Mouse (Mus musculus): Measurements from ENCODE around the gene Gabrr2. TPM values are rescaled to one million over a fixed set of nuclear protein-coding genes. Genes with fewer than 3 reads are reported as not detected.

The Gabrr2 gene
- polyA plus RNA-seq, 1 experiment from 2014 or later, result 0.26 TPM

GRCm38 (mm10) chr4:33066223-33066960 lies 3.6 kb downstream of the Gabrr2 start:
- no peaks in the 10 kb centered on the region for H3K36me3 ChIP-seq (ENCODE audit: control insufficient read depth, insufficient read depth, low read length)
- no peak overlapping the region for H3K4me2 ChIP-seq
- no peak overlapping the region for H3K9ac ChIP-seq (ENCODE audit: low read length)
- 59% methylated on average over 14 of the region's 14 CpGs for WGBS
- H3K27ac ChIP-seq (ENCODE audit: low read depth, low read length), result no peak overlapping the region
- H3K9me3 ChIP-seq (ENCODE audit: control insufficient read depth, low read length), result no peaks in the 10 kb centered on the region
- DNase-seq (ENCODE audit: low spot score, missing footprints), result peak; percentile 64
- H3K4me3 ChIP-seq (ENCODE audit: low read depth, low read length), result no peak overlapping the region
- no peaks in the 10 kb centered on the region for H3K4me1 ChIP-seq (ENCODE audit: control insufficient read depth, insufficient read depth, low read length)
- no peaks in the 10 kb centered on the region for H3K27me3 ChIP-seq (ENCODE audit: control insufficient read depth, insufficient read depth, low read length)
- ATAC-seq (ENCODE audit: low FRiP score), result no peak

- Histone ChIP-seq H3K4me1 (ENCODE audit: control insufficient read depth, insufficient read depth, low read length) (no peaks in the 10 kb centered on the region), H3K9me3 (ENCODE audit: control insufficient read depth, low read length) (no peaks in the 10 kb centered on the region), H3K36me3 (ENCODE audit: control insufficient read depth, insufficient read depth, low read length) (no peaks in the 10 kb centered on the region), H3K27ac (ENCODE audit: low read depth, low read length) (no peak overlapping the region), H3K4me3 (ENCODE audit: low read depth, low read length) (no peak overlapping the region), H3K9ac (ENCODE audit: low read length) (no peak overlapping the region), H3K27me3 (ENCODE audit: control insufficient read depth, insufficient read depth, low read length) (no peaks in the 10 kb centered on the region), H3K4me2 (no peak overlapping the region)
- 86% methylated on average over 3 of the region's 3 CpGs for WGBS
- ATAC-seq (ENCODE audit: low FRiP score), result no peak
- peak; percentile 19 for DNase-seq (ENCODE audit: low spot score, missing footprints)
Observed at GRCm38 (mm10) chr4:33067331-33067730, 4.5 kb downstream of the Gabrr2 start.

DNA sequence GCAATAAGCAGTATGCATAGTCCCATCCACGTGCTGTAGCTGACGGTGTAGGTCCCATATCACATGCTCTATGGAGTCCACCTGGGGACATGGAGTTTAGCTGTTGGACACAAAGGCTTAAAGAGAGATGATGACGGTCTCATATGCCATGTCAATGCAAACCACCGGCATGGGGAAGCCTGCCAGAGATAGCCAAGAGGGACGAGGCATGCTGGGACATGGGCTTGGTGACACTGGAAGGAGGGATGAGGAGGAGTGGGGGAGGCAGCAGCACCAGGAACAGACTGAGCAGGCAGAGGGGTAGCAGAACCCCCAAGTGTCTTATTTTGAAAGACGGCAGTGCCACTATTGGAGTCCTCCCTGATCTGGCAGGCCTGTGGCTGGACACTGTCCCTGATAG lies 5.0 kb downstream of the Gabrr2 start:
- DNase-seq (ENCODE audit: low spot score, missing footprints) (peak; percentile 14), ATAC-seq (ENCODE audit: low FRiP score) (no peak)
- no peak overlapping the region for H3K27ac ChIP-seq (ENCODE audit: low read depth, low read length)
- H3K4me2 ChIP-seq, result no peak overlapping the region
- no peak overlapping the region for H3K9ac ChIP-seq (ENCODE audit: low read length)
- no peaks in the 10 kb centered on the region for H3K36me3 ChIP-seq (ENCODE audit: control insufficient read depth, insufficient read depth, low read length)
- no peaks in the 10 kb centered on the region for H3K9me3 ChIP-seq (ENCODE audit: control insufficient read depth, low read length)
- H3K4me1 ChIP-seq (ENCODE audit: control insufficient read depth, insufficient read depth, low read length), result peaks cover 5% of the 10 kb centered on the region; the same call in 1 of the 2 replicates
- H3K27me3 ChIP-seq (ENCODE audit: control insufficient read depth, insufficient read depth, low read length), result no peaks in the 10 kb centered on the region
- no peak overlapping the region for H3K4me3 ChIP-seq (ENCODE audit: low read depth, low read length)
- 92% methylated on average over 6 of the region's 6 CpGs for WGBS

GRCm38 (mm10) chr4:33068894-33069293 lies 6.1 kb downstream of the Gabrr2 start:
- DNase-seq (ENCODE audit: low spot score, missing footprints), result peak; percentile 45
- ATAC-seq (ENCODE audit: low FRiP score), result no peak
- H3K4me1 ChIP-seq (ENCODE audit: control insufficient read depth, insufficient read depth, low read length), result peaks cover 8% of the 10 kb centered on the region
- no peaks in the 10 kb centered on the region for H3K36me3 ChIP-seq (ENCODE audit: control insufficient read depth, insufficient read depth, low read length)
- no peaks in the 10 kb centered on the region for H3K27me3 ChIP-seq (ENCODE audit: control insufficient read depth, insufficient read depth, low read length)
- no peak overlapping the region for H3K9ac ChIP-seq (ENCODE audit: low read length)
- WGBS, result 76% methylated on average over 6 of the region's 6 CpGs
- H3K4me2 ChIP-seq, result no peak overlapping the region
- no peak overlapping the region for H3K27ac ChIP-seq (ENCODE audit: low read depth, low read length)
- no peaks in the 10 kb centered on the region for H3K9me3 ChIP-seq (ENCODE audit: control insufficient read depth, low read length)
- no peak overlapping the region for H3K4me3 ChIP-seq (ENCODE audit: low read depth, low read length)

- Histone ChIP-seq H3K9me3 (ENCODE audit: control insufficient read depth, low read length) (no peaks in the 10 kb centered on the region), H3K27me3 (ENCODE audit: control insufficient read depth, insufficient read depth, low read length) (no peaks in the 10 kb centered on the region), H3K36me3 (ENCODE audit: control insufficient read depth, insufficient read depth, low read length) (no peaks in the 10 kb centered on the region), H3K4me3 (ENCODE audit: low read depth, low read length) (no peak overlapping the region), H3K27ac (ENCODE audit: low read depth, low read length) (no peak overlapping the region), H3K4me2 (no peak overlapping the region), H3K4me1 (ENCODE audit: control insufficient read depth, insufficient read depth, low read length) (peaks cover 8% of the 10 kb centered on the region), H3K9ac (ENCODE audit: low read length) (no peak overlapping the region)
- DNase-seq (ENCODE audit: low spot score, missing footprints) (peak; percentile 72), ATAC-seq (ENCODE audit: low FRiP score) (no peak)
- 95% methylated on average over 6 of the region's 6 CpGs for WGBS
Observed at GRCm38 (mm10) chr4:33070326-33070725, 7.5 kb downstream of the Gabrr2 start.

- peaks cover 8% of the 10 kb centered on the region for H3K4me1 ChIP-seq (ENCODE audit: control insufficient read depth, insufficient read depth, low read length)
- ATAC-seq (ENCODE audit: low FRiP score), result no peak
- H3K9me3 ChIP-seq (ENCODE audit: control insufficient read depth, low read length), result no peaks in the 10 kb centered on the region
- H3K4me3 ChIP-seq (ENCODE audit: low read depth, low read length), result no peak overlapping the region
- H3K9ac ChIP-seq (ENCODE audit: low read length), result no peak overlapping the region
- no peaks in the 10 kb centered on the region for H3K36me3 ChIP-seq (ENCODE audit: control insufficient read depth, insufficient read depth, low read length)
- peak; percentile 60 for DNase-seq (ENCODE audit: low spot score, missing footprints)
- no peak overlapping the region for H3K27ac ChIP-seq (ENCODE audit: low read depth, low read length)
- H3K27me3 ChIP-seq (ENCODE audit: control insufficient read depth, insufficient read depth, low read length), result no peaks in the 10 kb centered on the region
- 91% methylated on average over 6 of the region's 6 CpGs for WGBS
- H3K4me2 ChIP-seq, result no peak overlapping the region
Observed at GRCm38 (mm10) chr4:33071337-33071736, 8.5 kb downstream of the Gabrr2 start.

GRCm38 (mm10) chr4:33072526-33073161 lies 9.8 kb downstream of the Gabrr2 start:
- WGBS, result 38% methylated on average over 11 of the region's 11 CpGs
- DNase-seq (ENCODE audit: low spot score, missing footprints) (peak; percentile 88), ATAC-seq (ENCODE audit: low FRiP score) (peak; percentile 63)

GRCm38 (mm10) chr4:33074406-33074805 lies 11.6 kb downstream of the Gabrr2 start:
- no peaks in the 10 kb centered on the region for H3K27me3 ChIP-seq (ENCODE audit: control insufficient read depth, insufficient read depth, low read length)
- H3K4me2 ChIP-seq, result no peak overlapping the region
- DNase-seq (ENCODE audit: low spot score, missing footprints) (peak; percentile 68), ATAC-seq (ENCODE audit: low FRiP score) (no peak)
- H3K36me3 ChIP-seq (ENCODE audit: control insufficient read depth, insufficient read depth, low read length), result no peaks in the 10 kb centered on the region
- H3K9ac ChIP-seq (ENCODE audit: low read length), result no peak overlapping the region
- WGBS, result 84% methylated on average over 4 of the region's 4 CpGs
- no peak overlapping the region for H3K27ac ChIP-seq (ENCODE audit: low read depth, low read length)
- H3K4me1 ChIP-seq (ENCODE audit: control insufficient read depth, insufficient read depth, low read length), result peaks cover 8% of the 10 kb centered on the region
- no peaks in the 10 kb centered on the region for H3K9me3 ChIP-seq (ENCODE audit: control insufficient read depth, low read length)
- no peak overlapping the region for H3K4me3 ChIP-seq (ENCODE audit: low read depth, low read length)

More at GRCm38 (mm10) chr4:33072526-33073161, 9.8 kb downstream of the Gabrr2 start:
- Histone ChIP-seq H3K4me1 (ENCODE audit: control insufficient read depth, insufficient read depth, low read length) (peaks cover 8% of the 10 kb centered on the region), H3K4me3 (ENCODE audit: low read depth, low read length) (no peak overlapping the region), H3K9me3 (ENCODE audit: control insufficient read depth, low read length) (no peaks in the 10 kb centered on the region), H3K36me3 (ENCODE audit: control insufficient read depth, insufficient read depth, low read length) (no peaks in the 10 kb centered on the region), H3K27me3 (ENCODE audit: control insufficient read depth, insufficient read depth, low read length) (no peaks in the 10 kb centered on the region), H3K4me2 (no peak overlapping the region), H3K27ac (ENCODE audit: low read depth, low read length) (peak overlapping the region; percentile 59; the same call in 1 of the 2 replicates), H3K9ac (ENCODE audit: low read length) (peak overlapping the region; percentile 10; the same call in 1 of the 2 replicates)

DNA sequence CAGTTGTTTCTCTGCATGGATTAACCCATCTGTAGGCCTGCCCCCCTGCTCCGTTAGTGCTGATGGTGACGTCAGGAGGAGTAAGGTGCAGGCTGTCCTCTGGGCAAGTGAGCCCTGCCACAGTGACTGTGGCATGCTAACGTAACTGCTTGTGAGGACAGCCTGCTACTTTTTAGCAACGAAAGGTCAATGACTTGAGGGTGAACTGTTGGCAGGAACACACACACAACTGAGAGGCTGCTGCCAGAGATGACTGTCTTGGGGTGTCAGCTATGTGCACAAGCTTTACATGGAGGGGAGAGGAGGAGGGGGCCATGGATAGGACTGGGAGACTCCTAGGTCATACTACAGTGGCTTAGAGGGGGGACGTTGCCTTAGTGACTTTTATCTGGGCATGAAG lies 12.1 kb downstream of the Gabrr2 start:
- DNase-seq (ENCODE audit: low spot score, missing footprints) (peak; percentile 8), ATAC-seq (ENCODE audit: low FRiP score) (no peak)
- H3K9ac ChIP-seq (ENCODE audit: low read length), result no peak overlapping the region
- H3K27ac ChIP-seq (ENCODE audit: low read depth, low read length), result no peak overlapping the region
- peaks cover 8% of the 10 kb centered on the region for H3K4me1 ChIP-seq (ENCODE audit: control insufficient read depth, insufficient read depth, low read length)
- H3K9me3 ChIP-seq (ENCODE audit: control insufficient read depth, low read length), result no peaks in the 10 kb centered on the region
- no peaks in the 10 kb centered on the region for H3K27me3 ChIP-seq (ENCODE audit: control insufficient read depth, insufficient read depth, low read length)
- H3K36me3 ChIP-seq (ENCODE audit: control insufficient read depth, insufficient read depth, low read length), result no peaks in the 10 kb centered on the region
- 74% methylated on average over 5 of the region's 5 CpGs for WGBS
- no peak overlapping the region for H3K4me3 ChIP-seq (ENCODE audit: low read depth, low read length)
- no peak overlapping the region for H3K4me2 ChIP-seq

Measured in midbrain, embryonic 11.5 days (tissue).